Mouse (Mus musculus): Measurements from ENCODE around the gene Fam83g. TPM values are rescaled to one million over a fixed set of nuclear protein-coding genes. Genes with fewer than 3 reads are reported as not detected.

Fam83g gene
- polyA plus RNA-seq, 1 experiment from 2014 or later: 0.59 TPM

GRCm38 (mm10) chr11:61643184-61643961 lies 40.5 kb upstream of the Fam83g start:
- Histone ChIP-seq H3K27me3 (ENCODE audit: control insufficient read depth, insufficient read depth, low read length) (no peaks in the 10 kb centered on the region), H3K4me1 (ENCODE audit: control insufficient read depth, insufficient read depth, low read length) (no peaks in the 10 kb centered on the region), H3K4me3 (ENCODE audit: low read depth, low read length) (no peak overlapping the region), H3K9ac (ENCODE audit: low read length) (no peak overlapping the region), H3K36me3 (ENCODE audit: control insufficient read depth, insufficient read depth, low read length) (no peaks in the 10 kb centered on the region), H3K4me2 (no peak overlapping the region), H3K9me3 (ENCODE audit: control insufficient read depth, low read length) (no peaks in the 10 kb centered on the region), H3K27ac (ENCODE audit: low read depth, low read length) (no peak overlapping the region)
- DNase-seq (ENCODE audit: low spot score, missing footprints) (no peak), ATAC-seq (ENCODE audit: low FRiP score) (no peak)
- WGBS: 81% methylated on average over 5 of the region's 5 CpGs

GRCm38 (mm10) chr11:61644576-61645326 lies 39.1 kb upstream of the Fam83g start:
- no peaks in the 10 kb centered on the region for H3K36me3 ChIP-seq (ENCODE audit: control insufficient read depth, insufficient read depth, low read length)
- 79% methylated on average over 11 of the region's 11 CpGs for WGBS
- no peak overlapping the region for H3K9ac ChIP-seq (ENCODE audit: low read length)
- no peaks in the 10 kb centered on the region for H3K27me3 ChIP-seq (ENCODE audit: control insufficient read depth, insufficient read depth, low read length)
- ATAC-seq (ENCODE audit: low FRiP score) (no peak), DNase-seq (ENCODE audit: low spot score, missing footprints) (no peak)
- H3K4me3 ChIP-seq (ENCODE audit: low read depth, low read length): no peak overlapping the region
- H3K4me1 ChIP-seq (ENCODE audit: control insufficient read depth, insufficient read depth, low read length): no peaks in the 10 kb centered on the region
- H3K4me2 ChIP-seq: no peak overlapping the region
- no peak overlapping the region for H3K27ac ChIP-seq (ENCODE audit: low read depth, low read length)
- no peaks in the 10 kb centered on the region for H3K9me3 ChIP-seq (ENCODE audit: control insufficient read depth, low read length)

- no peak overlapping the region for H3K9ac ChIP-seq (ENCODE audit: low read length)
- no peaks in the 10 kb centered on the region for H3K4me1 ChIP-seq (ENCODE audit: control insufficient read depth, insufficient read depth, low read length)
- 79% methylated on average over 5 of the region's 5 CpGs for WGBS
- H3K36me3 ChIP-seq (ENCODE audit: control insufficient read depth, insufficient read depth, low read length): no peaks in the 10 kb centered on the region
- no peak for DNase-seq (ENCODE audit: low spot score, missing footprints)
- H3K4me3 ChIP-seq (ENCODE audit: low read depth, low read length): no peak overlapping the region
- no peaks in the 10 kb centered on the region for H3K27me3 ChIP-seq (ENCODE audit: control insufficient read depth, insufficient read depth, low read length)
- H3K4me2 ChIP-seq: no peak overlapping the region
- no peaks in the 10 kb centered on the region for H3K9me3 ChIP-seq (ENCODE audit: control insufficient read depth, low read length)
- H3K27ac ChIP-seq (ENCODE audit: low read depth, low read length): no peak overlapping the region
- ATAC-seq (ENCODE audit: low FRiP score): no peak
Observed at GRCm38 (mm10) chr11:61645357-61645857, 38.5 kb upstream of the Fam83g start.

GRCm38 (mm10) chr11:61646499-61647039 lies 37.3 kb upstream of the Fam83g start:
- no peak for DNase-seq (ENCODE audit: low spot score, missing footprints)
- Histone ChIP-seq H3K9ac (ENCODE audit: low read length) (no peak overlapping the region), H3K27me3 (ENCODE audit: control insufficient read depth, insufficient read depth, low read length) (no peaks in the 10 kb centered on the region), H3K4me2 (no peak overlapping the region), H3K27ac (ENCODE audit: low read depth, low read length) (no peak overlapping the region), H3K4me1 (ENCODE audit: control insufficient read depth, insufficient read depth, low read length) (no peaks in the 10 kb centered on the region), H3K9me3 (ENCODE audit: control insufficient read depth, low read length) (no peaks in the 10 kb centered on the region), H3K36me3 (ENCODE audit: control insufficient read depth, insufficient read depth, low read length) (no peaks in the 10 kb centered on the region), H3K4me3 (ENCODE audit: low read depth, low read length) (no peak overlapping the region)
- 59% methylated on average over 2 of the region's 2 CpGs for WGBS
- ATAC-seq (ENCODE audit: low FRiP score): no peak

- no peaks in the 10 kb centered on the region for H3K36me3 ChIP-seq (ENCODE audit: control insufficient read depth, insufficient read depth, low read length)
- H3K4me3 ChIP-seq (ENCODE audit: low read depth, low read length): no peak overlapping the region
- no peaks in the 10 kb centered on the region for H3K4me1 ChIP-seq (ENCODE audit: control insufficient read depth, insufficient read depth, low read length)
- H3K27ac ChIP-seq (ENCODE audit: low read depth, low read length): no peak overlapping the region
- DNase-seq (ENCODE audit: low spot score, missing footprints): no peak
- no peaks in the 10 kb centered on the region for H3K27me3 ChIP-seq (ENCODE audit: control insufficient read depth, insufficient read depth, low read length)
- no peak overlapping the region for H3K9ac ChIP-seq (ENCODE audit: low read length)
- 77% methylated on average over 10 of the region's 10 CpGs for WGBS
- no peak overlapping the region for H3K4me2 ChIP-seq
- no peaks in the 10 kb centered on the region for H3K9me3 ChIP-seq (ENCODE audit: control insufficient read depth, low read length)
- no peak for ATAC-seq (ENCODE audit: low FRiP score)
Observed at GRCm38 (mm10) chr11:61647110-61647910, 36.6 kb upstream of the Fam83g start.

- Histone ChIP-seq H3K27ac (ENCODE audit: low read depth, low read length) (no peak overlapping the region), H3K27me3 (ENCODE audit: control insufficient read depth, insufficient read depth, low read length) (no peaks in the 10 kb centered on the region), H3K36me3 (ENCODE audit: control insufficient read depth, insufficient read depth, low read length) (no peaks in the 10 kb centered on the region), H3K9me3 (ENCODE audit: control insufficient read depth, low read length) (no peaks in the 10 kb centered on the region), H3K9ac (ENCODE audit: low read length) (no peak overlapping the region), H3K4me2 (no peak overlapping the region), H3K4me3 (ENCODE audit: low read depth, low read length) (no peak overlapping the region), H3K4me1 (ENCODE audit: control insufficient read depth, insufficient read depth, low read length) (no peaks in the 10 kb centered on the region)
- DNase-seq (ENCODE audit: low spot score, missing footprints) (no peak), ATAC-seq (ENCODE audit: low FRiP score) (no peak)
- WGBS: 86% methylated on average over 6 of the region's 6 CpGs
Observed at GRCm38 (mm10) chr11:61647956-61648748, 35.7 kb upstream of the Fam83g start.

- Histone ChIP-seq H3K36me3 (ENCODE audit: control insufficient read depth, insufficient read depth, low read length) (no peaks in the 10 kb centered on the region), H3K4me1 (ENCODE audit: control insufficient read depth, insufficient read depth, low read length) (no peaks in the 10 kb centered on the region), H3K9me3 (ENCODE audit: control insufficient read depth, low read length) (no peaks in the 10 kb centered on the region), H3K9ac (ENCODE audit: low read length) (no peak overlapping the region), H3K4me2 (no peak overlapping the region), H3K4me3 (ENCODE audit: low read depth, low read length) (no peak overlapping the region), H3K27me3 (ENCODE audit: control insufficient read depth, insufficient read depth, low read length) (no peaks in the 10 kb centered on the region), H3K27ac (ENCODE audit: low read depth, low read length) (no peak overlapping the region)
- DNase-seq (ENCODE audit: low spot score, missing footprints) (no peak), ATAC-seq (ENCODE audit: low FRiP score) (no peak)
- 82% methylated on average over 7 of the region's 7 CpGs for WGBS
Observed at GRCm38 (mm10) chr11:61648749-61649115, 35.2 kb upstream of the Fam83g start.

GRCm38 (mm10) chr11:61649163-61649580 lies 34.7 kb upstream of the Fam83g start:
- Histone ChIP-seq H3K36me3 (ENCODE audit: control insufficient read depth, insufficient read depth, low read length) (no peaks in the 10 kb centered on the region), H3K4me2 (no peak overlapping the region), H3K4me1 (ENCODE audit: control insufficient read depth, insufficient read depth, low read length) (no peaks in the 10 kb centered on the region), H3K9me3 (ENCODE audit: control insufficient read depth, low read length) (no peaks in the 10 kb centered on the region), H3K4me3 (ENCODE audit: low read depth, low read length) (no peak overlapping the region), H3K9ac (ENCODE audit: low read length) (no peak overlapping the region), H3K27me3 (ENCODE audit: control insufficient read depth, insufficient read depth, low read length) (no peaks in the 10 kb centered on the region), H3K27ac (ENCODE audit: low read depth, low read length) (no peak overlapping the region)
- DNase-seq (ENCODE audit: low spot score, missing footprints): no peak
- 93% methylated on average over 5 of the region's 5 CpGs for WGBS
- ATAC-seq (ENCODE audit: low FRiP score): no peak
